Mouse (Mus musculus): ENCODE data around the gene Cyp19a1.

DNA sequence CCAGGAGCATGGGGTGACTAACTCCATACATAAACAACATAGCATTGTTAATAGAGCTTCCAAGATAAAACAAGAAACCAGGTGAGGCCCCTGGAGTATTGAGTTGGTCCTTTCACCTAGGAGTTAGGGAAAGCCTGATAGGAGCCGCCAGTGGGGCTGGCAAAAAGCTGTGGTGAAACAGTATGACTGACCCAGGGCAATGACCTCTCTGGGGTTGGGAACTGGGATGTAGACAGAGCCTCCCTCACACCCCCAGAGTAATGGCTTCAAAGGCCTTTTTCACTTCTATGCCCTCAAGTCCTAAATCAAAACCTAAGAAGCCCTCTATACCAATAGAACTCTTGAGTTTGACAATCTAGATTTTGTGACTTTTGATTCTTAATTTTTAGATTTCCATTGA lies 40.3 kb upstream of the Cyp19a1 start:
- TF ChIP-seq TAL1 (IDR thresholded peaks at IDR 0.05; ENCODE audit: low read length) (no peak), GATA1 (IDR thresholded peaks at IDR 0.05; ENCODE audit: low read length) (no peak)
